Mouse (Mus musculus) bone marrow macrophage, adult 2 months (primary cell): ENCODE results near the gene Pde4d.

ENCODE experiments used
- CTCF ChIP-seq: IDR thresholded peaks from 2 replicates; pipeline ENCODE4 v1.5.1; 2012; ENCODE audit warnings: low read depth, mild to moderate bottlenecking, low read length, moderate library complexity
- POLR2A ChIP-seq: IDR thresholded peaks from 2 replicates; pipeline ENCODE4 v1.6.1; 2012; ENCODE audit warnings: mild to moderate bottlenecking, low read depth, low read length, borderline replicate concordance

- TF ChIP-seq CTCF, result no peak
- no peak for TF ChIP-seq POLR2A
Measured at GRCm38 (mm10) chr13:109261642-109262220, 812.0 kb downstream of the Pde4d start.
